Mouse (Mus musculus): ENCODE measurements at regions not wholly inside any gene's neighbourhood (a gene's known extent, or its start where the extent isn't known, plus 50 kb on each side); places are given as distances from the start of the nearest gene placed in this dataset.
A peak's percentile ranks its signal among the peaks of the same experiment; 100 is the strongest.

DNA sequence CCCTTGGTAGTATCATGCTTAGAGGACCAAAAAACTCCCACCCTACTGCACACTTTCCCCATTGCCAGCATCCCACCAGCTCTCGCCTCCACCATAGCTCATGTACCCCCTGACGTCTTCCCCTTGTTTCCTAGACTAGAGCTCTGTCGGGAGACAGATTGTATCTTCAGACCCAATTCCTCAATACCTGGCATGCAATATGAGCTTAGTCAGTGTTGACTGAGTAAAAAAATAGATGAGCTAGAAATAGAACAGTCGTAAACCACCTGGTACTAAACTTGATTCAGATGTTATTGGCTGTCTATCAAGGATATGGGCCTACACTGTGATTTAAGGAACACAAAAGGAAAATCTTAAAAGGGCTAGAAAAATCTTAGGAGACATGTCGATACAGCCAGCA is 215.1 kb upstream of the Noct start:
- DNase-seq (ENCODE audit: low spot score in 2 of 2), result no peak

DNA sequence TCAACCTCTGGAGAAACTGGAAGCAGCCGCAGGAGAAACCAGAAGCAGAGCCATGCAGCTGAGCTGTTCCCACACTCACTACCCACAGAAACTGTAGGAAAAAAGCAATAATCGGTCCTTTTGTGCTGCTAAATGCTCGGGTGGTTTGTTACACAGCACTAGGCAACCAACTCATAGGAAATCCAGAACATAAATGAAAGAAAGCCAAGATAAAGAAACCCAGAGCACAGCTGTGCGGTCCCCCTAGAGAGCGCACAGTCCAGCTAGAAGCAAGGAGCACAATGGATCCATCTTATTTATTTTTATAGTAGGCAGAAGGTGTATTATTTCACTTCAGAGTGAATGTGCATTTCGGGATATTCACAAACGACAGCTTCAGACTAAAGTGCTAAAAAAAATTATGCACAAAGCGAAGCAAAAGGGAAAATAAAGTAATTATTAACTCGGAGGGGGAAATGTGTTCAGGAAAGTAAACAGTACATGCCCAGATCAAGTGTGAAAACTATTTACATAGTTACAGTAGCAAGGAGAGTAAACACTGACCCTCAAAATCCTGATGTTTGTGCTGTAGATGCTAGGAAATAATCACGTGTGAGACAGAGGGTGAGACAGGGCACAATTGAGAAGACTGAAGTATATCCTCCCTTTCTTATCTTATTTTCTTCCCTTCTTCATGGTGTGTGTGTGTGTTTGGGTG is 204.4 kb upstream of the Noct start:
- DNase-seq (ENCODE audit: low spot score in 2 of 2), result no peak

DNA sequence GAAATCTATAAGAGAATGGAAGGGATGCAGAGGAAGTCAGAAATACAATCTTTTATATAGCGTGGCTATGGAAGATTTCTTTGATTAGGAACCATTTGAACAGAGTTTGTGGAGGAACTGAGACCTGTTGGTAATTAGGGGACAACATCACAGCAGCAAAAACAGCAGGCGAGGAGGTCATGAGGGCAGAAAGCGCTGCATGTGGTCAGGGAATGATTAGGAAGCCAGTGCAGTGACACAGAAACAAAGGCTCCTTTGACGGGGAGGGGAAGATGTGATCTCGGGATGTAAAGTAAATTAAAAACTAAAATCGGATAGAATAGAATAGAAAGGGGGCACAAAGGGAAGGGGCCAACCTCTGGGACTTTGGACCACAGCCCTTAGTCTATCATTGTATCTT is 199.6 kb upstream of the Noct start:
- no peak for DNase-seq (ENCODE audit: low spot score in 2 of 2)

DNA sequence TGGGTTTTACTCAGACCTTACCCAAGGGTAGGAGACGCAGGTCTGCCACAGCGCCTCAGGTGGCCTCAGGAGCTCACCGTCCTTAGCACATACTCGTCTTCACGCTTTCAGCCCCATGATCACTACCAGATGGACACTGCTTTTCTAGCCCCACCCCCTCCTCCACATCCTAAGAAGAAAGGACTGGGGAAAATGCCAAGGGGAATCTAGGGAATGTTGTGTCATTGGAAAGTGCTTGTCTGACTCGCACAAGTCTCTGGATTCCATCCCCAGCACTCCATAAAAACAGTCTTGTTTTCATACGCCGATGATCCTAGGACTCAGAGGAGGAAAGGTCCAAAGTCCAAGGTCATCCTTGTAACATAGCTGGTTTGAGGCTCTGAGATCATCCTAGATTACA is 192.4 kb upstream of the Noct start:
- no peak for DNase-seq (ENCODE audit: low spot score in 2 of 2)

DNA sequence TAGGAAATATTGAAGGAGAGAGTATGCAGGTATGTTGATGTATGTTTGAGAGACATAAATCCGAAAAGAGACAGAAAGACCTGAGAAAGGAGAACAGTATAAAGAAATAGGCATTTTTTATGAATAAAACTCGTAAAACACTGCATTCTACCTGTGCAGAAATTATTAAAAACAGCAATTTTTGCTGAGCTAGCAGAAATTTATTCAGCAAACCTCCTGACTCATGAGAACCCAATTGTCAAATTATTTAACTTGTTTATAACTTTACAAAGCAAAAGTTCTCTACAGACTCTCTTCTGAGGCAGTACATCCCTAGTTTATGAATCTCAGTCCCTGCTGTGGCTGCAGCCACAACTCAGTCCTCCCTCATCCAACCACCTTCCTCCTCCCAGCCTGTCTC is 191.0 kb upstream of the Noct start:
- no peak for DNase-seq (ENCODE audit: low spot score in 2 of 2)

DNA sequence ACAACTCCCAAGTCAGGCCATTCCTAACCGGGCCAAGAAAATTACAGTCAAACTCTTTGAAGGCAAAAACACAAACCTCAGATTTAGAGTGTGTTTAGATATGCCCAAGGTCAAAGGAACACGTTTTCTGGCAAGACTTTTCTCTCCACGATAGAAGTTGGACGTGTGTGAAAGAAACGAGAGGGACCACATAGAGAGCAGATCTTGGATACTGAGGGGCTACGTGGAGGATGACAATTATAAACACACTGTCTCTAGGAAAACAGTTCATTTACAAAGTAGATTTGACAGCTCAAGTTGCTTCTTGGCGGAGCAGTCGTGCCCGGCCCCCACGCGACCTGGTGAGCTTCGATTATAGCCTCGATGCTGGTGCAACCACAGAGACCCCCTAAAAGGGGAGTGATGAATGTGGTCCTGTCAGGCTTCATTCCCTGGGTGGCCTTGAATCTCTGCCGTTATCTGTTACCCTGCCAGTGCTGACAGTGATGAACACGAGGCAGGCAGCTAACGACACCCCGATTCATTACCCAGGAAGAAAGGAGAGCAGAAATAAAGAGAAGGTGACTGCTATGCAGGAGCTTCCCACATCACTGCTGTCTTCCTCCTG is 187.4 kb upstream of the Noct start:
- DNase-seq (ENCODE audit: low spot score in 2 of 2), result no peak

DNA sequence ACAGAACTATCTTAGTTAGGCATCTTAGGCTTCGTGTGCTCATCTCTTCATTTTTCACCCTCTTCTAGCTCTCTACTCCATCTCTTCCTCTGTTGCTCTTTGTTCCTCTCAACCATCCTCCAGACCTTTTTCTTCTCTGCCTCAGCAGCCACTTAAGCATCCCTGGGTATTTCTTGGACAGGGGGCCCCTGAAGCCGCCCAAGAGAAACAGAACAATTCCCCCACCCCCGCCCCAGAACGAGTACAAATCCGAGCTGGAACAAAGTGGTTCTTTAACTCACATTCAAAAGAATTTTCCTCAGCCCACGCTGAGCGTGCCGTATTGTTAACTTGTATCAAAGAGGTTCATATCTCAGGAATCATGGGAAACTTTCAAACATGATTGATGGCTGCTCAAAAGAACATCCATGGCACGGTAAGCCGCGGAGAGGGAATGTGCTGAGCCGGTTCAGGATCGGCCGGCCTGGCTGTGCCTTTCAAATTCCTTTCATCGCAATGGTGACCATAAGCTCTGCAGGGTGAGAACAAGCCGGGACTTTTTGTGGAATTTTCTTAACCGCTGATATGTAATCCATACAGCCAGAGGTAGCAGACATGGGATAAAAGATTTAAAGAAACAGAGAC is 181.9 kb upstream of the Noct start:
- DNase-seq (ENCODE audit: low spot score in 2 of 2), result no peak

DNA sequence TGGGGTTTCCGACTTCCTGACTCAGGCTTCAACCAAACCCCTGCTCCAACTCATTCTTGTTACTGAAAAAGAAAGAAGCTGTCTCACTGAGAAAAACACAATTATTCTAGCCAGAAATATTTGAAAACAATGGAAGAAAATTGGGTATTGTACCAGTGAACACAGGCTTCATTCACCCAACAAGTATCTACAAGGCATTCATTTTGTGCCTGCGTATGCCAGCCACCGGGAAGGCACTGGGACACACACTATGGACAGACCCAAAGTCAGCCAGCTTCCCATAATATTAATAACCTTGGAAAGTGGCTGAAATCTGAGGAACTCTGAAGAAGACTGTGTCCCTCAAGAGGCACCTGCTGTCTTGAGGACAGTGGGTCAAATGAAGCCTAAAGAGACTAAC is 175.5 kb upstream of the Noct start:
- DNase-seq (ENCODE audit: low spot score in 2 of 2), result no peak

DNA sequence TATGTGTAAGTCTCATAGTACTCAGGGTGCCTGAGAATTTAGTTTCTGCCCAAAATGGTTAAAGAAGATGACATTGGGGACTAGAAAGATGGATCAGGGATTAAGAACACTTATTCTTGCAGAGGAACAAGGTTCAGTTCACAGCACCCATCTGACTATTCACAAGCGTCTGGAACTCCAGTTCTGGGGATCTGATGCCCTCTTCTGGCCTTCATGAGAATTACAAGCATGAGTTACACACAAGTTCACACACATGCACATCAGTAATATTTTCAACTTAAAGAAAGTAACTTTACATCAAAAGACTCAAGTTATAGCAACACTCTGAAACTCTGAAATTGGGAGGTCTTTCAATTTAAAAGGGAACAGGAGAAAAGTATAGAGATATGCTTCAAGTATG is 174.1 kb upstream of the Noct start:
- no peak for DNase-seq (ENCODE audit: low spot score in 2 of 2)

DNA sequence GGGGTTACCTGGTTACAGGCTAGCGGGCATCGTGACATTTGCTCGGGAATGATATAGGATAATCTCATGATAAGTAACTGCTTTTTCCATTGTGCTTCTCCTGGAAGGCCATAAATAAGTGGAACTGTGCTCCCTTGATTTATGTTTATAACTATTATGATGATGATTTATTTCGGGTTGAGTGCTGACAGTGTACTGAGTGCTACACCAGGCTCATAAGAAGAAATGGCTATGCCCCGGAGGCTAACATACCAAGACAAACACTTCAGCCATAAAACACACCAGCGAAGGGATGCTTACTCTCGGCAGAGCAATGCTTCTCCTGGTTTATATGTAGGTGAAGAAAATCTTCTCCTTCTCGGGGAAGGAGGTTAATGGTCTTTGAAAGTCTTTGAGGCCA is 169.2 kb upstream of the Noct start:
- no peak for DNase-seq (ENCODE audit: low spot score in 2 of 2)

DNA sequence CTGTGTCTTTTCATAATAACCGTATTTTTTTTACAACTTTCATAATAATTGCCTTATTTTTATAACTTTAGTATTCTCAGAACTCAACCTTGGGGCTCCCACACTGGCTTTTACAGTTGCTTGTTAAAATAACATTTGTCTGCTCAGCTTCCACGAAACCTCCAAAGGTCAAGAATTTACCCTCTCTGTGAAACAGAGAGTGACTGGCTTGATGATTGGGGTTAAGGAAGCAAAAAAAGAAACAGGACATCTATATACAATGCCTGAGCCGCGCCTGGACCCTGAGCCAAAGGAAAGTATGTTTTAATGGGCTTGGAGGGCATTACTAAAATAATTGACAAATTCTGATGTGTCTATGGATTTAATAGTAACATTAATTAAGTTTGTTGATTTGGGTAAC is 160.0 kb upstream of the Noct start:
- DNase-seq (ENCODE audit: low spot score in 2 of 2), result no peak

DNA sequence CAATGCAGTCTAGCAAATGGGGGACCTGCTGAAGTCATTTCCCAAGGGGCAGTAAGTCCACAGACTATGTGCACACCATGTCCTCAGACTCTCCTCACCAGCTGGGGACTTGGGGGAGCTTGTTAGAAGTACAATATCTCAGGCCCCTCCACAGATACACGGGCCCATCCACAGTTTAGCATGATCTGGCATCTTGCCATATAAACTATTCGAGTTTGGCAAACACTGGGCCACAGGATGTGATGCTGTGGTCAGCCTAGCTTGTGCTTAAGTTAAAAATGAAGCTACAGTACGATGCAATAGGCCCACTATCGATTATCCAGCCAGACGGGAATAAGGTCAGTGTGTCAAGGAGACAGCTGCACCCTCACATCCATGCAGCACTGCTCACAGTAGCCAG is 157.9 kb upstream of the Noct start:
- DNase-seq (ENCODE audit: low spot score in 2 of 2), result no peak

DNA sequence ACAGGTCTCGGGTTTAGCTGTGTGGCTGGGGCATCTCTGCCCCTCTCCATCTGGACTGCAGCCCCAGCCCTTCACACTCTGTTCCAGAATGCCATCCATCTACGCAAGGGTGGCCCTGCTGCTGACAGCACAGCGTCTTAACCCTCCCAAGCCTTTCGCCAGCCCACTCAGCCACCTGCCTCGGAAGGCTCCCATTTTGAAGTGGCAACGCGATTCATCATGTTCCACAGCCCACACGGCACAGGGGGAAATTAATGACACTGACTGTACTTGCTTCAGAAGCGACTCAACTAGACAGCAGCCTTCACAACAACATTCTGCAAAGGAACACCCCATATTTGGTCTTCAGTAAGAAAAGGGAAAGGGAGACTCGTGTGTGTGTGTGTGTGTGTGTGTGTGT is 151.8 kb upstream of the Noct start:
- DNase-seq (ENCODE audit: low spot score in 2 of 2), result peak; percentile 35 to 57

DNA sequence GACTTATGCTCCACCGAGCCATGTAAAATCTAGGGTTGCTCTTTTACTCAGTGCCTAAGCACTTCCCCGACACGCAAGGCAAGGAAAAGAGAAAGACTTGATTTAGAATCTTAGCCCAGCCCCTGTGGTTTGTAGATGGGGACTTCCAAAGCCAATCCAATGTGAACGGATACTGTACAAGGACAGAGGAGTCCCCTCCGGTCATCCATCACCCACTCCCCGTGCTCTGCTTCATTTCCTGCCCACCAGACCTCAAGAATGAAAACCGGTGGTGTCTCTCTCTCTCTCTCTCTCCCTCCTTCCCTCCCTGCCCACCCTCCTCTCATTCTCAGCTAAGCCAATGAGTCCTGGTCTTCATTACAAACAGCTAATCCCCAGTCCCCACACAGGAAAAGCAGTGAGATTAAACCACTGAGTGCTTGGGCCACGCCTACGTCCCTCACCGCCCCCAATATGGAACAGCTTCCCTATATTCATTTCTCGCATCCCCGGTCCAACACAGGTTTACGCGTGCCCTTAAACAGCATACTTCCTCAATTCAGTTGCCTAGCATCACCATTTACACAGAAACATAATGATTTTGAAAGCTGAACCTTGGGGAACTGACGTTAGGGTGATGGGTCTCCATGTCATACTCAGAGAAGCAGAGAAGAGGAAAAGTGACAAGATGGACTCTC is 151.1 kb upstream of the Noct start:
- no peak for DNase-seq (ENCODE audit: low spot score in 2 of 2)

DNA sequence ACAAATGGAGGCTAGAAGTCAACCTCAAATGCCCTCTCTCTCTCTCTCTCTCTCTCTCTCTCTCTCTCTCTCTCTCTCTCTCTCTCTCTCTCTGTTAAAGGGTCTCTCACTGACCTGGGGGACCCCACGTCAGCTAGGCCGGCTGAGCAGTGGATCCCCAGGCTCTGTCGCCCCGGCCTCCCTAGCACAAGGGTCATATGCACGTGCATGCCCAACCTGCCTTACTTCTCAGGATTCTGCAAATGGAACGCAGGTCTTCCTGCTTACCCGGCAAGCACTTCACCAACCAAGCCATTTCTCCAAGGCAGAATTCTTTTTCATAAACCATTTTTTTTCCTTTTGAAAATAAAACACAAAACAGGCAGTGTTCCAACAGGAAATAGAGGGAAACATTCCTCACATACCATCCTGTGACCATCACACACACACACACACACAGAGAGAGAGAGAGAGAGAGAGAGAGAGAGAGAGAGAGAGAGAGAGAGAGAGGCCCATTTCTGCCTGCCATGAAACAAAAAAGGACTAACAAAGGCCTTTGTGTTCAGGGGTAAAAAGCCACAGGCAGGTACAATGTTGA is 150.4 kb upstream of the Noct start:
- DNase-seq (ENCODE audit: low spot score in 2 of 2), result no peak

DNA sequence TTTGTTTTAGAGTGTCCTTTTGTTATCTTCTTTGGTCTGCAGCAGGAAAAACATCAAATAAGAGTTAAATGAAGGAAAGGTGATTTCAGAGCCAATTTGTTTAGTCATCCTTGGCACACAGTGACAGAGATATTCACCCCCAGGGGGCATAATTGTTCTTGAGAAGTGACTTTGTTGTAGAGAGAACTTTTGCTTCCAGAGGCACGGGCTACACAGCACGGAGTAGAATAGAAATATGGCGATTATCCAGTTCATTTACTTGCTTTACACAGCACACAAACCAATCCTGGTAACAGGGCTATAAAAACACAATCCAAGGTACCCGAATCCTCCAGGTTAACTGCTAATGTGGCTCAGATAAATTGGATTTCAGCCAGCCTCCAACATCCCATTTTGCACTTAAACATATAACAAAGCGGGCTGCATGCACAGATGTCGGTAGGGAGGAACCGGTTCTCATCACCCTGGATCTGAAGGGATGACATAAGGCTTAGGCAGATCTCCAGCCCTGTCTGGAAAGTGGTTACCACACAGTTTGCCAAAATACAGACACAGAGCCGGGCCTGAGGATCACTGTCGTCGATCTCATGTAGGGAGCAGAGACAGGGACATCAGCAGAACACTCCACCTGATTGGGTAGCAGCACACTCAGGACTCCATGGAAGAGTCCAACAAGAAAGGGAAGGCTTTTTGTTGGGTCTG is 148.9 kb upstream of the Noct start:
- DNase-seq (ENCODE audit: low spot score in 2 of 2), result peak; percentile 26 to 30

DNA sequence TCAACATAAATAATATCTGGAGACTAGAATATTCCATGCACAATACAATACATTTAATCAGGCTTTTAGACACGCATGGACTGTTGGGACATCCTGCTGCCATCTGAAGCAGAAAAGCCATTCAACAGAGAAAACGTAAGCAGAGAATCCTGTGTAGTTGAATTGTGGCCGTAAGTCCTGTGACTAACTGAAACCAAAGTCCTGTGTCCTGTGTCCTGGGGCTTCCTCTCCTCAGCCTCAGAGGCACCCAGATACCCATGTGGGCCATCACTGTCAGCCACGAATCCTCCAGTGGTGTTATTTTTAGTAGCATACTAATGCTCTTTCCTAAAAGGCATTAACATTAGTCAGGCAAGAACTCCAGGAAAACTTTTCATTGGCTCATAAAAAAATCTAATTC is 145.8 kb upstream of the Noct start:
- DNase-seq (ENCODE audit: low spot score in 2 of 2), result no peak

DNA sequence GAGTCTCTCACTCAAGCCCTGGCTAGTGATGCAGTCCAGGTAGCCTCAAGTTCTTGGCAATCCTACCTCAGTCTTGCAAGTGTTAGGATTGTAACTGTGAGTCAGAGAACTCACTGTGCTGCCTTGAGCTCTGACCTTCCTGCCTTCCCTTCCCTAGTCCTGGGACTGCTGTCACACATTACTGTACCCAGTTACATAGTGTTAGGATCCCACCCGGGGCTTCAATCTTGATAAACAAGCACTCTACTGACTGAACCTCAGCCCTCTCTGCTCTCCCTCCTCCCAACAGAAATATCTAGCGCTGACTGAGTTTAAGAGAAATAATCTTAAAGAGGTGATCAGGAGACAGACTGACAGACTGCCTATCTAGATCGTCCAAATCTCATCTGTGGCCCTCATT is 143.8 kb upstream of the Noct start:
- no peak for DNase-seq (ENCODE audit: low spot score in 2 of 2)

DNA sequence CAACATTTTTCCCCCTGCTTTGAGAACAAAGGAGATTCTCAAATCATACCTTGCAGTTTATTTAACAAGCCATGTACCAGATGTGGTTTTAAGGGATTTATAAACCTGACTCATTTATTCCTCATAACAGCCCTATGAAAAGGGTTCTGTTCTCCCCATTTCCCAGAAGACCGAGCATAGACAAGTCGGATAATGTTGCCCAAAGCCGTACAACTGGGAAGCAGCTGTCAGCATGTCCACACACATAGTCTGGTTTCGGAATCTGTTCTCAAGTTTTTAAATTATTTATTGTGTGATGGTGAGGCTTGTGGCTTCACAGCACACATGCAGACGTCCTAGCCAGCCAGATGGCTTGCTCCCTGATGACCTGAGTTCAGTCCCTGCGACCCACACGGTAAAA is 143.4 kb upstream of the Noct start:
- DNase-seq (ENCODE audit: low spot score in 2 of 2), result no peak

DNA sequence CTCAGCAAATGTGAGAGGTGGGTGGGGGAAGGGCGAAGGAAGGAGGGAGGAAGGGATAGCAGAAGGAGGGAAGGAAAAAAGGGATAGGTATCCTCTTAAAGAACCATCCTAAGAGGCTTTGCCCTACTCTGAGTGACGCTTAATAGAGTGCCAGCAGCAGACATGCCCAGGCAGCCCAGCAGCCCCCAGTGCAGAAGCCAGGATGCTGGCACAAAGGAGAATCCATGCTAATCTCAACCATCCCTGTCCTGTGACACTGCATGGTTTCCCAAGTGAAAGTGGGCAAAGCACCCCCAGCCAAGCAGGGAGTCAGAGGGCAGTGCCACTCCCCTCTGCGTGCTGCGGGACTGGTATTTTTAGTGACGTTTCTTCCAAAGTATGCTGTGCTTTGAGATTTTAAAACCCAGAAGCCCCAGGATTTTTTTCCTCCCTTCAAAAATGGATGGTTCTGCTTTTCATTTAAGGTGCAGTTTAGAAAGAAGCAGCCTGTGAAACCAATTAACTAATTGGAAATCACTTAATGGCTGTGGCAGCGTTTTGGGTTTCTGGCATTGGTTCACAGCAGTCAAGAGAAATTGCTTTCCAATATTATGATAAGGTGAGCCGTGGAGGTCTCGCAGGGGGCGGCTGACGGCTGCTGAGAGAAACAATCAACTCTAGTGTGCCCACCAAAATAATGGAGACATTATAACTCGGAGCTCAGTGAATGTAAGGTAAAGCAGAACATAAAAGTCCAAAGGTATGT is 141.2 kb upstream of the Noct start:
- no peak for DNase-seq (ENCODE audit: low spot score in 2 of 2)

DNA sequence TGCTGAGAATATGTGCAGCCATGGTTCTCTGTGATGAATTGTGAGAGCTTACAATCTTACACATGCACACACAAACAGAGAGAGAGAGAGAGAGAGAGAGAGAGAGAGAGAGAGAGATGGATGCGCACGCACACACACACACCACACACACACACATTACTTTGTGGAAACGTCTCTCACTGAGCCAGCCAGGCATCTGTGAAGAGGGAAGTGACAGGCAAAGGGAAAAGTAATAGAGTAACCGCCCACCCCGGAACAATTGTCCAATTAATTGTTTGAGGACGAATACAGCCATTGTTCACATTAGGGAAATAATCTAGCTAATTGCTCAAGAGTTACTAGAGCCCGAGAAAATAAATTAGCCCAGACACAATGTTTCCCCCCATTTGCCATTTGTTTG is 140.7 kb upstream of the Noct start:
- no peak for DNase-seq (ENCODE audit: low spot score in 2 of 2)
